ENCODE assay signal across 13 mouse cellular contexts in the genomic region with DNA sequence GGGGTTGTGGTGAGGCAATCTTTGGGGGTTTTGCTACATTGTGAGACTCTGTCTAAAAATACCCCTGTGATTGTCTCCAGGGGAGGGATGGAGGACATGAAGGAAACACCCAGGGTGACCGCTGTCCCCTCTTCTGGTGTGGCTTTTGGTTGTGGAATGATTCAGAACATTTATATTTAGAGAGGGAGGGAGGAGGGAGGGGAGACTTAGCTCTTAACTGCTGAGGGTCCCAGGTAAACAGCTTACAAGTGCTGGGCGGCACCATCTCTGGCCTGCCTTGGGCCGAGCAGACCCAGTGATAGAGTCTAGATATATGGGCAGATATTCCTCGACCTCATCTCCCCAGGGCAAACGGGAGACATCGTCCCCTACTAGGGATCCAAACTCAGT. TPM values are rescaled to one million over a fixed set of nuclear protein-coding genes. Genes with fewer than 3 reads are reported as not detected.
DNase-seq lines count a peak whose midpoint lies in the region; ATAC-seq and TF ChIP-seq lines count a peak whose summit lies in the region.
"Had no signal": no experiment of that assay in that cellular context is flagged by ENCODE, and none has a peak within 500 bp of the region (broad histone marks: within the 10 kb centered on the region; RNA-seq: fewer than 3 reads in every experiment).

No protein-coding gene starts in this region.

- TF ChIP-seq EP300 in liver, postnatal 0 days (IDR thresholded peaks at IDR 0.05; ENCODE audit: low read depth) = no peak

- ATAC-seq in liver, postnatal 0 days = no peak
- ATAC-seq in forebrain, embryonic 13.5 days = no peak
- ATAC-seq: hindbrain, postnatal 0 days; midbrain, embryonic 16.5 days had no signal

- H3K4me1 ChIP-seq in bone marrow, adult 2 months (ENCODE audit: control insufficient read depth, insufficient read depth, low read length) = peaks cover 5% of the 10 kb centered on the region
- peaks cover 38% of the 10 kb centered on the region for H3K4me1 ChIP-seq in embryonic facial prominence, embryonic 10.5 days
- peaks cover 14% of the 10 kb centered on the region for H3K4me1 ChIP-seq in liver, postnatal 0 days (ENCODE audit: insufficient read depth)
- H3K4me1 ChIP-seq in forebrain, embryonic 13.5 days = no peaks in the 10 kb centered on the region
- H3K4me1 ChIP-seq: neural tube, embryonic 15.5 days had no signal

- H3K4me3 ChIP-seq in left cerebral cortex, adult 2 months = no peak overlapping the region
- peak overlapping the region; percentile 78 for H3K4me3 ChIP-seq in bone marrow, adult 2 months (replicated peaks; ENCODE audit: control insufficient read depth, low read depth, low read length)
- H3K4me3 ChIP-seq in embryonic facial prominence, embryonic 10.5 days = no peak overlapping the region
- H3K4me3 ChIP-seq in liver, postnatal 0 days (ENCODE audit: low read depth, low read length) = peak overlapping the region; percentile 44
- no peak overlapping the region for H3K4me3 ChIP-seq in forebrain, embryonic 13.5 days
- H3K4me3 ChIP-seq: neural tube, embryonic 15.5 days had no signal

- TF ChIP-seq CTCF in left cerebral cortex, adult 2 months (IDR thresholded peaks at IDR 0.05) = no peak
- no peak for TF ChIP-seq CTCF in bone marrow, adult 2 months (IDR thresholded peaks at IDR 0.05; ENCODE audit: control insufficient read depth, insufficient read depth, low read length)
- TF ChIP-seq CTCF in liver, postnatal 0 days (IDR thresholded peaks at IDR 0.05; ENCODE audit: low read depth) = no peak

- no peaks in the 10 kb centered on the region for H3K9me3 ChIP-seq in embryonic facial prominence, embryonic 10.5 days
- H3K9me3 ChIP-seq in liver, postnatal 0 days (ENCODE audit: low read length) = no peaks in the 10 kb centered on the region
- no peaks in the 10 kb centered on the region for H3K9me3 ChIP-seq in forebrain, embryonic 13.5 days (replicated peaks)
- H3K9me3 ChIP-seq: neural tube, embryonic 15.5 days had no signal

- no peak for TF ChIP-seq POLR2A in bone marrow, adult 2 months (IDR thresholded peaks at IDR 0.05; ENCODE audit: borderline replicate concordance, control insufficient read depth, low read depth, low read length)

- H3K4me2 ChIP-seq in liver, postnatal 0 days (ENCODE audit: low read depth, low read length) = peak overlapping the region; percentile 56
- H3K4me2 ChIP-seq in forebrain, embryonic 13.5 days = no peak overlapping the region
- H3K4me2 ChIP-seq: neural tube, embryonic 15.5 days had no signal

- no peaks in the 10 kb centered on the region for H3K36me3 ChIP-seq in embryonic facial prominence, embryonic 10.5 days (replicated peaks)
- H3K36me3 ChIP-seq in liver, postnatal 0 days (replicated peaks; ENCODE audit: insufficient read depth, low read length) = no peaks in the 10 kb centered on the region; the same call in 1 of the 2 replicates
- H3K36me3 ChIP-seq in forebrain, embryonic 13.5 days (ENCODE audit: poor library complexity, severe bottlenecking) = no peaks in the 10 kb centered on the region
- H3K36me3 ChIP-seq: neural tube, embryonic 15.5 days had no signal

- intact Hi-C loops in left cerebral cortex, adult 2 months (cut with DNase I) = loop anchor here (5.0 kb wide), 1 partner anchor 36 kb away; no protein-coding TSS in a partner anchor

- H3K27ac ChIP-seq in left cerebral cortex, adult 2 months = peak overlapping the region; percentile 45; the same call in 1 of the 2 replicates
- peak overlapping the region; percentile 67 for H3K27ac ChIP-seq in bone marrow, adult 2 months (ENCODE audit: control insufficient read depth, insufficient read depth, low read depth, low read length, poor library complexity)
- H3K27ac ChIP-seq in embryonic facial prominence, embryonic 10.5 days (replicated peaks) = peak overlapping the region; percentile 45; the same call in 1 of the 2 replicates
- H3K27ac ChIP-seq in liver, postnatal 0 days (ENCODE audit: low read depth) = peak overlapping the region; percentile 71
- H3K27ac ChIP-seq in forebrain, embryonic 13.5 days = no peak overlapping the region
- H3K27ac ChIP-seq: hindbrain, postnatal 0 days; neural tube, embryonic 15.5 days had no signal

- WGBS in bone marrow, adult 2 months = 19% methylated on average over 6 of the region's 6 CpGs
- WGBS in embryonic facial prominence, embryonic 10.5 days = 81% methylated on average over 6 of the region's 6 CpGs
- 61% methylated on average over 6 of the region's 6 CpGs for WGBS in liver, postnatal 0 days (ENCODE audit: insufficient replicate concordance)
- 86% methylated on average over 6 of the region's 6 CpGs for WGBS in forebrain, embryonic 13.5 days

- H3K27me3 ChIP-seq in embryonic facial prominence, embryonic 10.5 days (replicated peaks; ENCODE audit: low read depth, poor library complexity, severe bottlenecking) = peaks cover 3% of the 10 kb centered on the region
- H3K27me3 ChIP-seq in liver, postnatal 0 days (ENCODE audit: insufficient read depth, low read length) = no peaks in the 10 kb centered on the region
- no peaks in the 10 kb centered on the region; the same call in 1 of the 2 replicates for H3K27me3 ChIP-seq in forebrain, embryonic 13.5 days
- H3K27me3 ChIP-seq: neural tube, embryonic 15.5 days had no signal

- peak overlapping the region; percentile 57 for H3K9ac ChIP-seq in liver, postnatal 0 days (replicated peaks)
- H3K9ac ChIP-seq in forebrain, embryonic 13.5 days = no peak overlapping the region
- H3K9ac ChIP-seq: neural tube, embryonic 15.5 days had no signal

- DNase-seq in left cerebral cortex, adult 2 months (ENCODE audit: extremely low spot score in 1 of 2, low spot score in 2 of 2) = no peak
- no peak for DNase-seq in left cerebral cortex, adult 11 months (ENCODE audit: low spot score)
- no peak for DNase-seq in embryonic facial prominence, embryonic 10.5 days (ENCODE audit: low spot score)
- no peak for DNase-seq in liver, postnatal 0 days
- no peak for DNase-seq in urinary bladder, postnatal 10 days (ENCODE audit: low spot score)
- DNase-seq in adrenal gland, postnatal 4 days (ENCODE audit: low spot score in 2 of 2) = no peak
- DNase-seq: cerebellum, adult 11 months; gastrocnemius, postnatal 14 days had no signal

RNA-seq across cellular contexts. Expression of gene Ncf1, which starts 1.2 kb away (rescaled TPM):
- total RNA-seq in left cerebral cortex, adult 2 months (2021) = 10 to 100 TPM in 1 of 2 experiments, 1 to 10 TPM in 1; 8.1 to 10.2 TPM
- polyA plus RNA-seq in bone marrow, adult 2 months (2011; ENCODE audit: insufficient read depth, insufficient read length, low replicate concordance, missing spikeins) = 78.6 and 222 TPM in 2 replicates
- polyA plus RNA-seq in embryonic facial prominence, embryonic 10.5 days (2016; fragmentation: Nextera tagmentation; extraction: Ambion mirVana) = 1.8 and 2.0 TPM in 2 replicates
- 24.4 and 26.0 TPM in 2 replicates for polyA plus RNA-seq in liver, postnatal 0 days (2015; fragmentation: Nextera tagmentation; extraction: Ambion mirVana)
- 1.5 and 1.8 TPM in 2 replicates for polyA plus RNA-seq in forebrain, embryonic 13.5 days (2015; fragmentation: Nextera tagmentation; extraction: Ambion mirVana)
- total RNA-seq in adrenal gland, postnatal 4 days (2021) = 10 to 100 TPM in 1 of 2 experiments, 1 to 10 TPM in 1; 5.2 to 10.3 TPM

RNA-seq across cellular contexts. Expression of gene Gtf2ird2, which starts 44.4 kb away (rescaled TPM):
- total RNA-seq in left cerebral cortex, adult 2 months (2021) = 10 to 100 TPM; 17.7 to 20.1 TPM
- 3.0 and 5.5 TPM in 2 replicates for polyA plus RNA-seq in bone marrow, adult 2 months (2011; ENCODE audit: insufficient read depth, insufficient read length, low replicate concordance, missing spikeins)
- polyA plus RNA-seq in embryonic facial prominence, embryonic 10.5 days (2016; fragmentation: Nextera tagmentation; extraction: Ambion mirVana) = 8.1 and 8.5 TPM in 2 replicates
- polyA plus RNA-seq in liver, postnatal 0 days (2015; fragmentation: Nextera tagmentation; extraction: Ambion mirVana) = 1.8 and 2.1 TPM in 2 replicates
- polyA plus RNA-seq in forebrain, embryonic 13.5 days (2015; fragmentation: Nextera tagmentation; extraction: Ambion mirVana) = 11.0 and 12.8 TPM in 2 replicates
- total RNA-seq in adrenal gland, postnatal 4 days (2021) = 10 to 100 TPM; 13.9 to 15.9 TPM

RNA-seq across cellular contexts. Expression of gene Rcc1l, which starts 51.7 kb away (rescaled TPM):
- total RNA-seq in left cerebral cortex, adult 2 months (2021) = 10 to 100 TPM; 15.4 to 19.2 TPM
- 10.4 and 12.5 TPM in 2 replicates for polyA plus RNA-seq in bone marrow, adult 2 months (2011; ENCODE audit: insufficient read depth, insufficient read length, low replicate concordance, missing spikeins)
- polyA plus RNA-seq in embryonic facial prominence, embryonic 10.5 days (2016; fragmentation: Nextera tagmentation; extraction: Ambion mirVana) = 41.9 and 42.1 TPM in 2 replicates
- polyA plus RNA-seq in liver, postnatal 0 days (2015; fragmentation: Nextera tagmentation; extraction: Ambion mirVana) = 10.2 and 10.8 TPM in 2 replicates
- polyA plus RNA-seq in forebrain, embryonic 13.5 days (2015; fragmentation: Nextera tagmentation; extraction: Ambion mirVana) = 23.3 and 24.4 TPM in 2 replicates
- 10 to 100 TPM; 33.0 to 35.6 TPM for total RNA-seq in adrenal gland, postnatal 4 days (2021)

Comparison
In these comparisons a context has a peak if more than half of its experiments do, and no peak if none do; other contexts are left out.
1. H3K4me3 ChIP-seq: peak in bone marrow, adult 2 months (single experiment) and liver, postnatal 0 days (single experiment); none in left cerebral cortex, adult 2 months (single experiment), embryonic facial prominence, embryonic 10.5 days (single experiment) and forebrain, embryonic 13.5 days (single experiment).